Mouse (Mus musculus): ENCODE results near the gene Mthfsd. TPM values are rescaled to one million over a fixed set of nuclear protein-coding genes. Genes with fewer than 3 reads are reported as not detected.
A peak's percentile ranks its signal among the peaks of the same experiment; 100 is the strongest.

The Mthfsd gene
- polyA plus RNA-seq, 1 experiment from 2014 or later, result 62.9 TPM

DNA sequence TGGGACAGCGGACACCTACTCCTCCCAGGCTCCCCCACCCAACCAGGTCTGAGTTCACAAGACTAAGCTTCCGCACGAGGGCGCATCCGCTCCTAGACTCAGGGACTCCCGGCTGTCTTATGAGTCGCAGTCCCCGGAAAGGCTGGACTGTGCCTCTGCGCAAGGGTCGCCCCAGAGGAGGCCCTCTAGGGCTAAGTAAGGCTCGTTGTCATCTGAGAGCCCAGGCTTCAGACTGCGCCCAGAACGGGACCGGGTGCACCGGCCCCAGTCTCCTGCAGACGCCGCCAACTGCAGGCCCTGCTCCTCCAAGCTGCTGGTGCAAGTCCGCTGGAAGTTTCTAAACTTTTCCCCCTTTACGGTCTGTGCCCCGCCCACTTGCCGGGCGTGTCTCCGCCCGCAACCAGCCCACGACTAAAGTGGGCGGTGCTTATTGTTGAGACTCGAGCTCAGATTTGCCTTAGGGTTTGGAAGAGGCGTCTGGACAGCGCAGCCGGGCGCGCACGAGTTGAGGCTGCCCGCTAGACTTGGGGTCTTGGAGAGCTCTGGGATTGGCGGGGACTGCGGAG, 17.2 kb upstream of the Mthfsd start:
- Histone ChIP-seq H3K4me1 (replicated peaks; ENCODE audit: control insufficient read depth, insufficient read depth, low read length) (peaks cover 17% of the 10 kb centered on the region; the same call in 1 of the 2 replicates), H3K9ac (ENCODE audit: low read length) (0 out of 2 replicates have a peak overlapping the region, but pooled peaks have one; percentile 2)

DNA sequence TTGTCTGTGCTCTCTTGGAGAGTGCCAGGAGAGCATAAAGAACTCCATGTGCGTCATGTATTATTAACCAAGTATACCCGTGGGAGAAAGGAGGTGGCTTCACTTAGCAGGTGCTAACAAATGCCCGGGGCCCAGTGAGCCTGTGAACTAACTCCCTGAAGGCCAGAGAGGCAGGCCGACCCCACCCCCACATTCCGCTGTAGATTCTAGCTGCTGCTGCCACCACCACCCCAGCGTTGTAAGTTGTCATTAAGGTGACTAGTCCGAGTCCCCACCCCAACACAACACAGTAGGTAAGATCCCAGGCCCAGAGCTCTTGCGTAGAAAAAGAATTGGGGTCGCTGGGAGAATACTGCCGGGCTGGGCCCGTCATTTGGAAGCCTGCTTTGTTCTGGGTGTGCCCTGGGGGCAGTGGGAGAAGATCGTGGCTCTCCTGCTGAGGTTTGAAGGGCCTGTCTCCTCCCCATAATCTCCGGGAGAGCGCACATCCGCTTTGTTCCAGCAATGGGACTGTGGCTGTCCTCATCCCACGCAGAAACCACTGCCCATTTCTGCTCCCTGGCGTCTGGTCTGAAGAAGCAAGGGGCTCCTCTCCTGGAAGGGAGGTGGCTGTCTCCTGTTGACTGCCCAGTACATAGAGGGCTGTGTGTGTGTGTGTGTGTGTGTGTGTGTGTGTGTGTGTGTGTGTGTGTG, 16.5 kb upstream of the Mthfsd start:
- Histone ChIP-seq H3K27ac (ENCODE audit: low read depth) (no peak overlapping the region), H3K4me2 (ENCODE audit: low read length) (peak overlapping the region; percentile 63), H3K4me1 (replicated peaks; ENCODE audit: control insufficient read depth, insufficient read depth, low read length) (peaks cover 17% of the 10 kb centered on the region; the same call in 1 of the 2 replicates), H3K9me3 (ENCODE audit: control insufficient read depth, low read length) (no peaks in the 10 kb centered on the region), H3K9ac (ENCODE audit: low read length) (no peak overlapping the region), H3K27me3 (replicated peaks; ENCODE audit: control insufficient read depth, insufficient read depth, low read length) (peaks cover 98% of the 10 kb centered on the region), H3K4me3 (ENCODE audit: low read depth, low read length) (no peak overlapping the region), H3K36me3 (ENCODE audit: control insufficient read depth, insufficient read depth, low read length) (no peaks in the 10 kb centered on the region)
- DNase-seq (ENCODE audit: low spot score) (peak; percentile 59), ATAC-seq (replicated peaks; ENCODE audit: low FRiP score, low TSS enrichment, low read depth) (no peak)
- WGBS, result 4% methylated on average over 17 of the region's 17 CpGs

More for the DNA sequence above, 17.2 kb upstream of the Mthfsd start:
- Histone ChIP-seq H3K9me3 (ENCODE audit: control insufficient read depth, low read length) (no peaks in the 10 kb centered on the region), H3K4me3 (ENCODE audit: low read depth, low read length) (peak overlapping the region; percentile 33), H3K27me3 (replicated peaks; ENCODE audit: control insufficient read depth, insufficient read depth, low read length) (peaks cover 98% of the 10 kb centered on the region), H3K27ac (ENCODE audit: low read depth) (no peak overlapping the region), H3K4me2 (ENCODE audit: low read length) (peak overlapping the region; percentile 63), H3K36me3 (ENCODE audit: control insufficient read depth, insufficient read depth, low read length) (no peaks in the 10 kb centered on the region)
- ATAC-seq (replicated peaks; ENCODE audit: low FRiP score, low TSS enrichment, low read depth) (peak; percentile 65), DNase-seq (ENCODE audit: low spot score) (peak; percentile 89)
- under 1% methylated on average over 36 of the region's 36 CpGs for WGBS

DNA sequence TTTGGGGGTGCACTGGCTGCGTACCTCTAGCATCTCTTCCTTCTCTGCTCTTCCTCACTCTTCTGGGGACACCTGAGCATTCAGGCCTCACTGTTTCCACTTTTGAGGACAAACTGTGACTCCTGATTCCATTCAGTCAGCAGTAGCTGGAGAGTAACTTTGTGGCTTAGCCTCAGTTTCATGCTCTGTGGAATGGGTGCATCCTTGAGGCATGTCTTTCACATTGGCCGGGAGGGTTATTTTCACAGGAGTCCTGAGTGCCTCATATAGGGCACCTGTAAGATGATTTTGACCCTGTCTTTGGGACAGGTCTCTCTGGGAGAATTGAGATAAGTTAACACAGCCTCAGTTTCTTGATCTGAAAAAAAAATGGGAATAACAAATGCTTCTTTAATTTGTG, 14.9 kb upstream of the Mthfsd start:
- Histone ChIP-seq H3K9me3 (ENCODE audit: control insufficient read depth, low read length) (no peaks in the 10 kb centered on the region), H3K36me3 (ENCODE audit: control insufficient read depth, insufficient read depth, low read length) (no peaks in the 10 kb centered on the region), H3K27me3 (replicated peaks; ENCODE audit: control insufficient read depth, insufficient read depth, low read length) (peaks cover 99% of the 10 kb centered on the region), H3K9ac (ENCODE audit: low read length) (no peak overlapping the region), H3K4me1 (replicated peaks; ENCODE audit: control insufficient read depth, insufficient read depth, low read length) (peaks cover 12% of the 10 kb centered on the region; the same call in 1 of the 2 replicates), H3K4me3 (ENCODE audit: low read depth, low read length) (no peak overlapping the region), H3K27ac (ENCODE audit: low read depth) (no peak overlapping the region), H3K4me2 (ENCODE audit: low read length) (no peak overlapping the region)
- DNase-seq (ENCODE audit: low spot score) (no peak), ATAC-seq (replicated peaks; ENCODE audit: low FRiP score, low TSS enrichment, low read depth) (no peak)
- WGBS, result 65% methylated on average over 2 of the region's 2 CpGs

DNA sequence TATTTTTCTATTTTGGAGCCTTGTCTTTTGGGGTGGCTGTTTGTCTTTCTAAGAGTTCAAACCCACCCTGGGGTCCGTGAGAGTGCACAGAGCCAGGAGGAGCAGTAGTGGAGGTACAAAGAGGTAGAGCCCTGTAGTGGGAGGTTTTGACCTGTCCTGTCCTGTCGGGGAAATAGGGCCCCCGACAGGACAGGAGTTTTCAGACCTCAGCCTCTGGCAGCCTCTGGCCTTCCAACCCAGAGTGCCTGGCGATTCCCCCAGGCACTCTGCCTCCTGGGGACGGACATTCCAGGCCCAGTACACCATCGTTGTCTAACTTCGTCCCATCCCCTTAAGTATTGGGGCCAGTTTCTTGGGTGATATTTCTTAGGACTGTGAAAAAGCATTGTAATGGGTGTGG, 14.2 kb upstream of the Mthfsd start:
- H3K9ac ChIP-seq (ENCODE audit: low read length), result no peak overlapping the region
- peaks cover 9% of the 10 kb centered on the region for H3K4me1 ChIP-seq (replicated peaks; ENCODE audit: control insufficient read depth, insufficient read depth, low read length)
- no peaks in the 10 kb centered on the region for H3K9me3 ChIP-seq (ENCODE audit: control insufficient read depth, low read length)
- H3K36me3 ChIP-seq (ENCODE audit: control insufficient read depth, insufficient read depth, low read length), result no peaks in the 10 kb centered on the region
- DNase-seq (ENCODE audit: low spot score) (peak; percentile 54), ATAC-seq (replicated peaks; ENCODE audit: low FRiP score, low TSS enrichment, low read depth) (no peak)
- no peak overlapping the region for H3K27ac ChIP-seq (ENCODE audit: low read depth)
- H3K4me2 ChIP-seq (ENCODE audit: low read length), result no peak overlapping the region
- peaks cover 99% of the 10 kb centered on the region for H3K27me3 ChIP-seq (replicated peaks; ENCODE audit: control insufficient read depth, insufficient read depth, low read length)
- WGBS, result 18% methylated on average over 7 of the region's 7 CpGs
- H3K4me3 ChIP-seq (ENCODE audit: low read depth, low read length), result no peak overlapping the region

DNA sequence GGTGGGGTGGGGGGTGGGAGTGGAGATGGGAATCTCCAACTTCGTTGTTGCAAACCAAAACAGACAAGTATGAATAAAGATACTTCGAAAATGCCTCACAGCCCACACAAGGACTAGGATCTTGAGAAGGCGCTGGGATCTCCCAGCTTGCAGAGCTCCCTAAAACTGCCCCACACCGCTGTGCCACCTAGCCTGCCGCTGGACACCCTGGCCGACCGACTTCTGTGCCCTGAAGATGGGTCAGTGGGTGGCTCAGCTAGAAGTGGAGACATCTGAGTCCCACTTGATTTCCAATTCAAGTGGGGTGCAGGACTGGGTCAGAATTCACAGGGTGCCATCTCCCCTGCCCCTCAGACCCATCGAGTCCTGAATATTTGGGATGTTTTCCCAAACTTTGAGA, 13.5 kb upstream of the Mthfsd start:
- H3K27ac ChIP-seq (ENCODE audit: low read depth), result no peak overlapping the region
- no peaks in the 10 kb centered on the region for H3K36me3 ChIP-seq (ENCODE audit: control insufficient read depth, insufficient read depth, low read length)
- H3K4me2 ChIP-seq (ENCODE audit: low read length), result no peak overlapping the region
- no peak overlapping the region for H3K4me3 ChIP-seq (ENCODE audit: low read depth, low read length)
- H3K9me3 ChIP-seq (ENCODE audit: control insufficient read depth, low read length), result peaks cover 4% of the 10 kb centered on the region; the same call in 1 of the 2 replicates
- ATAC-seq (replicated peaks; ENCODE audit: low FRiP score, low TSS enrichment, low read depth) (no peak), DNase-seq (ENCODE audit: low spot score) (peak; percentile 56)
- H3K4me1 ChIP-seq (replicated peaks; ENCODE audit: control insufficient read depth, insufficient read depth, low read length), result peaks cover 15% of the 10 kb centered on the region
- WGBS, result 29% methylated on average over 8 of the region's 8 CpGs
- H3K27me3 ChIP-seq (replicated peaks; ENCODE audit: control insufficient read depth, insufficient read depth, low read length), result peaks cover 99% of the 10 kb centered on the region
- H3K9ac ChIP-seq (ENCODE audit: low read length), result no peak overlapping the region

DNA sequence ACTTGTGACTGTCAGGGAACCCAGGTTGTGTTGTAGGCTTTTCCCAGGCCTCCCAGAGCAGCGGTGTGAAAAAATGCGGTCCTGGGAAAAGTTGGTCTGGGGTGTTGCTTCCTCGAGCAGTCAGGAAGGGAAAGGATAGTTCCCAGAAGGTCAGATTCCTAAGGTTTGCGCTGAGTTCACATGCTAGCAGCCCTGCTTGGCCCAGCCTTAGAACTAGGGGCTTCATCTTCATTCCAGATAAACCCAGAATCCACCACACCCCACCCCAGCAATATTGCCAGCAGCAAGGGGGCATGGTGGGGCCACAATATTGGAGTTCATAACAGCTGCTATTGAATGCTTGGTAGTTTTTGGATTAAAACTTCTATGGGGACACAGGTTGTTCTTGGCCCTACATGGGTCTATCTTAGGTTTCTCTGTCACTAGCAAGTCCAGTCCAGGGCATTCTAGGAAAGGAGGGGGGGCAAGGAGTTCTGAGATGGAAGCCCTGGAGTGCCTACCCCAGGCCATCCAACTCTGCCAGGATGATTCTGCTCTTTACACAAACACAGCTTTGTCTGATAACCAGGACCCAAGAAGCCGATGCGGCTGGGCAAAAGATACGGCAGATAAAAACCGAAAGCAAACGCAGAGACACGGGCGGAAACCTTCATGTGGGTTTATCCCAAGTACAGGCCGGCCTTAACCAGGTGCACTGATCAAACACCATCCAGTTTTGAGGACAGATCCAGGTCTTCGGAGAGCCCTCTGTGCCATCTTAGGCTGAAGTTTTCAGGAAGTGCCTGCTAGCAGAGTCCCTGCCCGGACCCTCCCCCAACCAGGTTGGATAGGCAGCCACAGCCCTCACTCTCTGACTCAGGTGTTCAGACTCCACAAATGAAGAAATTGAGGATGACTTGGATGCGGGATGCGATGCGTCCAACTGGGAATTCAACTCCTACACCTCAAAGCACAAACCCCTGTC, 12.5 kb upstream of the Mthfsd start:
- Histone ChIP-seq H3K36me3 (ENCODE audit: control insufficient read depth, insufficient read depth, low read length) (no peaks in the 10 kb centered on the region), H3K4me1 (replicated peaks; ENCODE audit: control insufficient read depth, insufficient read depth, low read length) (peaks cover 16% of the 10 kb centered on the region), H3K4me3 (ENCODE audit: low read depth, low read length) (no peak overlapping the region), H3K4me2 (ENCODE audit: low read length) (no peak overlapping the region), H3K9ac (ENCODE audit: low read length) (no peak overlapping the region), H3K27me3 (replicated peaks; ENCODE audit: control insufficient read depth, insufficient read depth, low read length) (peaks cover 97% of the 10 kb centered on the region), H3K9me3 (ENCODE audit: control insufficient read depth, low read length) (peaks cover 5% of the 10 kb centered on the region; the same call in 1 of the 2 replicates), H3K27ac (ENCODE audit: low read depth) (no peak overlapping the region)
- ATAC-seq (replicated peaks; ENCODE audit: low FRiP score, low TSS enrichment, low read depth) (no peak), DNase-seq (ENCODE audit: low spot score) (peak; percentile 55)
- 15% methylated on average over 17 of the region's 17 CpGs for WGBS

DNA sequence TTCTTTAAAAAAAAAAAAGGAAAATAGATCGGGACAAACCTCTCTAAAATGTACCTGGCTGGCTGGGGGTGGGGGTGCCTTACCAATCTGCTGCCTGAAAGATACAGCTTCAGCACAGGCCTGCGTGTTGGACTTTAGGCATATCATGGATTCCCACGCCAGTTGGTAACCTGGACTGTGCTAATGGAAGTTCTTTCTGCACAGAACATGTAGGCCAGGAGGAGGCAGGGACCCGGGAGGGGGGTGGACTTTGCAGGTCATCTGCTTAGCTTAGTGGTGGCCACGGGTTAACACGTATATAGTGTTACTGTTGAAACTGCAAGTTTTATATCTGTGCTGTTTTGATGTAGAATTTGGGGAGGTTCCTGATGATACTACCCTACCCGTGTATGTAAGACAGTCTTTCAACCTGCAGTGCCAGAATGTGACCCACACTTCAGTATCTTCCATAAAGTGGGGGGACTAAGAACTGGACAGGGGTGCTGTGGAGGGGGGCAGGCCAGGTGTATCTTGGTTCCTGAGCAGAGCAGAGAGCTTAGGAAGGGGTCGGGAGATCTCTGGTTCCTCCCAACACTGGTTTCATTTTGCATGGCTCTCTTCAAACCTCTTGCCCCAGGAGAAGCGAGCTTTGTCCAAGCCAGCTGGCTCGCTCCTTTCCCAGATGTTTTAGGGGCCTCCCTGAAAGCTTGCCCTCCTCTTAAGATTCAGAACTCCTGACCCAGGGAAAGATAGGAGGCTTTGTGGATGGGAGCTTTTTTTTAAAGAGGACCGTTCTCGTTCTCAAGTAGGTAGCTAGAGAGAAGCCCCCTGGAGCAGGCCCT, 11.7 kb upstream of the Mthfsd start:
- peaks cover 5% of the 10 kb centered on the region; the same call in 1 of the 2 replicates for H3K9me3 ChIP-seq (ENCODE audit: control insufficient read depth, low read length)
- H3K27ac ChIP-seq (ENCODE audit: low read depth), result no peak overlapping the region
- H3K9ac ChIP-seq (ENCODE audit: low read length), result no peak overlapping the region
- WGBS, result 16% methylated on average over 12 of the region's 12 CpGs
- H3K27me3 ChIP-seq (replicated peaks; ENCODE audit: control insufficient read depth, insufficient read depth, low read length), result peaks cover 98% of the 10 kb centered on the region
- H3K4me1 ChIP-seq (replicated peaks; ENCODE audit: control insufficient read depth, insufficient read depth, low read length), result peaks cover 15% of the 10 kb centered on the region
- H3K36me3 ChIP-seq (ENCODE audit: control insufficient read depth, insufficient read depth, low read length), result no peaks in the 10 kb centered on the region
- H3K4me2 ChIP-seq (ENCODE audit: low read length), result no peak overlapping the region
- ATAC-seq (replicated peaks; ENCODE audit: low FRiP score, low TSS enrichment, low read depth) (no peak), DNase-seq (ENCODE audit: low spot score) (peak; percentile 57)
- H3K4me3 ChIP-seq (ENCODE audit: low read depth, low read length), result no peak overlapping the region

Measured in intestine, embryonic 14.5 days (tissue).